Mouse (Mus musculus) cerebellum, adult 18-20 months (tissue): Measurements from ENCODE around the gene Psmc3ip.
"Not testable (repeated sequence)": the region's sequence is repeated elsewhere in the genome, so short reads cannot be mapped to it uniquely, and the experiment has no call there.

ENCODE experiments used
- DNase-seq, 2 experiments: peaks; one replicate each; pipeline ENCODE4 v3.0.0; 2021

Gene Psmc3ip

DNA sequence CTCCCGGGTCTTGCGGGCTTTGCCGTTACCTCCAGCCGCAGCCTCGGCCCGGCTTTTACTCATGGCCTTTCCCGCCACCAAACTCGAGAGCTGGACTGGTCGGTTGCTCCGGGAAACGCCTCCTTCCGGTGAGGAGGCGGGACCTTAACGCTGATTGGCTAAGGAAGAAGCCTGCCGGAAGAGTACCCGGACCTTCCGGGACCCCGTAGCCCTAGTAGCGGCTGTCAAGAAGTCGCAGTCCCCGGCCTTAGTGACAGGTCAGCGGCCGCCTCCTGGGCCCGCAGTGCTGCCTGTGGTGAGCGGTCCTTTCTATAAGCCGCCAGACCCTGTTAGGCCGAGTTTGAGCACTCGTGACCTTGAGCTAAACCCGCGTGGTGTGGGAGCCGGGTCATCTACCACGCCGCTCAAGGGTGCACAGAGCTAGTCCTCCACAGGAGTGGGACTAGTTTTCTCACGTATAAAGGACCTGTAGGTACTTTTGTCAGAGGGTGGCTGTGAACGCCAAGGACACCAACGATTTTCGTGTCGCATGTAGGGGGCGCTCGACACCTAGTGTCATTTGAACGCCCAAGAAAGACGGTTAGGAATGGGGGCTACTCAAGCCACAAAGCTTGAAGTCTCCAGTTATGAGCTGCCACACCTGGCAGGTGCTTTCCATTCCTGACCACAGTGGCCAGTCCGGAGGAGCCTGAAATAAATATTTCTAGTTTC lies at the start of gene Psmc3ip:
TSS of gene Psmc3ip (minus strand) at position 123 of the 711 bp plus-strand sequence.
- DNase-seq: peak; percentile 95 to 96

DNA sequence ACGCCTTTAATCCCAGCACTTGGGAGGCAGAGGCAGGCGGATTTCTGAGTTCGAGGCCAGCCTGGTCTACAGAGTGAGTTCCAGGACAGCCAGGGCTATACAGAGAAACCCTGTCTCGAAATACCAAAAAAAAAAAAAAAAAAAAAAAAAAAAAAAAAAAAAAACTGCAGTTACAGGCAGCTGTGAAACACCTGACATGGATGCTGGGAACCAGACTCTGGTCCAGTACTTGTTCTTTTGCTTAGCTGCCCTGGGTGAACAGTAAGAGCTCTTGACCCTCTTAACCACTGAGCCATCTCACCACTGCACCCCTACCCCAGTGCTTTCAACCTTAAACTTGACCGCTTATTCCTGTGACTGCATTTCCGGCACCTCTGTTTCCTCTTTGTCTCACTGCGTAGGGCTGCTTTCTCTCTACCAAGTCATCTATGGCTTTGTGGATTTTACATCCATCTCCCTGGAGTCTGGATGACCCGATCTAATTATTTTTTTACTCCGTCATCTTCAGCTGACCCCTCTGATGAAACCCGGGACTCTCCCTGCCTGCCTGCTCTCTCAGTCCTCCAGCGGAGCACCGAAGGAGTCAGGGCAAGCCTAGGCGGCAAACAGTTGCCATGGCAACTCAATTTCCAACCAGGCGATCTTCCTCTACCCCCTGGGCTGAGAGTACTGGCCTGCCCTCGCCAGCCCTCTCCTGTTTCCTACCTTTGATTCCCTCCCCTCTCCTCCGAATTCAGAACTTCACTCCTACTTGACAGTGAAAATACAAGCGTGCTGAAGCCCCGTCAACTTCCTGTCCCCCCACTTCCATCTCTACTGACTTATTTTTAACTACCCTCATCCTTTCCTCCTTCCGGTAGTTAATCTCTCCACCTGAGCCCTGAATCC lies 48.3 kb upstream of the Psmc3ip start:
- DNase-seq: peak; percentile 55 to 68

DNA sequence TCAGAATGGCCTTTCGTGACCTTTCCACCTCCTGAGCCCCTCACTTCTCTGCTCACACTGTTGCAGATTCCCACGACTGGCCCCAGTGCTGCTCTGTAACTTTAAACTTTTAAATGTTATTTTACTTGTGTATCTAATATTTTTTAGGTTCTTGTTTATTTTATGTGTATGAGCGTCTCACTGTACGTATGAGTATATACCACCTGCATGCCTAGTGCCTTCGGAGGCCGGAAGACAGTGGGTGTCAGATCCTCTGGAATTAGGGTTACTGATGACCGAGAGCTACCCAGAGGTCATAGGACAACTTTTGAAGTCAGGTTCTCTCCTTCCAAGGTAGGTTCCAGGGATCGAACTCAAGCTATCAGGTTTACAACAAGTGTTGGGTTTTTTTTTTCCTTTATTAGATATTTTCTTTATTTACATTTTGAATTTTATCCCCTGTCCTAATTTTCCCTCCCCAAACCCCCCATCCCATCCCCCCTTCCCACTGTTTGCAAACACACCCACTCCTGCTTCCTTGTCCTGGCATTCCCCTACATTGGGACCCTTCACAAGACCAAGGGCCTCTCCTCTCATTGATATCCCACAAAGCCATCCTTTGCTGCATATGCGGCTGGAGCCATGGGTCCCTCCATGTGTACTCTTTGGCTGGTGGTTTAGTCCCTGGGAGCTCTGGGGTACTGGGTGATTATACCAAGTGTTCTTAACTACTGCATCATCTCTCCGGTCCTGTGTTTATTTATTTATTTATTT lies 47.2 kb upstream of the Psmc3ip start:
- no peak for DNase-seq

DNA sequence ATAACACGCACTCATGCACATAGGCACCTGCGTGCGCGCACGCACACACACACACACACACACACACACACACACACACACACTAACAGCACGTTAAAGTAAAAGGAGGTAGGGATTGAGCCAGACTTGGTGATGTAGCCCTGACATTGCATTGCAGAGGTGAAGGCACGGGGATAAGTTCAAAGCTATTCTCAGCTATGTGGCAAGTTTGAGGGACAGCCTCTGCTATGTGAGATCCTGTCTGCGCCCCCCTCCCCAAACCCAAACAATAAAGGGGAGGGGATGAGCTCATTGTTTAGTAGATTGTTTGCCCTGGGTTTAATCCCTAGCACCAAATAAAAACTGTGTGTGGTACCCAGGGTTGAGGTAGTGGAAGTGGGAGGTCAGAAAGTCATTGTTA lies 45.9 kb upstream of the Psmc3ip start:
- DNase-seq: no peak

DNA sequence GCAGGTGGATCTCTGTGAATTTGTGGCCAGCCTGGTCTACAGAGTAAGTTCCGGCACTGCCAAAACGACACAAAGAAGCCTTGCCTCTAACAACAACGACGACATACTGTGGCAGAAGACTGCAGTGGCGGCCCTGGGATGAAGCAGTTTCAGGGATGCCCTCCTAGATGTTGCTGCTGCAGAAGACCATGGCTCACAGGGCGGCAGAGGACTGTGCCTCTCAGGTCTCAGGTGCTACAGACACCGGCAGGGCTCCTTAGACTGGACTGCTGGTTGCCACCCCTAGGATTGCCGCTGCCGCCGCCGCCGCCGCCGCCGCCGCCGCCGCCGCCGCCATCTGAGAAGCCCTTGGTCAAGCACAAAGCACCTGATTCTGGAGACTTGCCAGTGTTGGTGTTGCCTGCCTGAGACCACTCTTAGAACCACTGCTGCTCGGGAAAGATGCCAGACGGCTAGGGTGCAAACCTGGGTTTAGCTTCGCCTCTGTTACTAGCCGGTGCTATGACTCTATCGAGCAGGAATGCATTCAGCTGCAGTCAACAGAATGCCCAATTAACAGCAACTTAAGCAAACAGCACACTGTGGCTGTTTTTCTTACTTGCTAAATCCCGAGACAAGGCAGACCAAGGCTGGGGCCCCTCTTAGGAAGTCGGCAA lies 45.1 kb upstream of the Psmc3ip start:
- DNase-seq: peak in 1 of 2 experiments; percentile 45

DNA sequence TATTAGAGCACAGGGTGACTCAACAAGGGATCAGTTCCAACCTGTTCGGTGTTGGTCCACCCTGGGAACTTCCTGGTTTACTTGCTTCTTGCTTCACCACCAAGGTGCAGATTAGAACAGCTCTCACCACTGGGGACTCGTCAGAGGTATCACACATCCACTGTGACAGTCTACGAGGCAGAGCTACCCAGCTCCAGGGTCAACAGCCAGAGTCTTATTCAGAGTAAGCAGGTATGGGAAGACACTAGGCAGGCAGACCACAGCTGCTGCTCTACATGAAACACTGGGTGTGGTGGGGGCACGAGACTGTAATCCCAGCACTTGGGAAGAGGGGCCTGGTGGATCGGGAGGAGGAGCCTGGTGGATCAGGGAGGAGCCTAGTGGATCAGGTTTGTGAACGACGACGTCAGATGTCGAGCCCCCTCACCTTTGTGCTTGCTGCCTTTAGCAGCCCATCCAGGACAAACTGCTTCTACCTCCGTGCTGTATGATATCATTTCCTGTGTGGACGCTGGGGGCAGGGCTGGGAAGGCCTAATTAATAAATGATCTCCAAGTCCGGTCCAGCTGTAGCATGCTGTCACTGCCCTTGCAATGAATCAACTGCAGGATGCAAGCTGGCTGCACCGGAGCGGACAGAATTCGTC lies 43.4 kb upstream of the Psmc3ip start:
- DNase-seq: no peak

DNA sequence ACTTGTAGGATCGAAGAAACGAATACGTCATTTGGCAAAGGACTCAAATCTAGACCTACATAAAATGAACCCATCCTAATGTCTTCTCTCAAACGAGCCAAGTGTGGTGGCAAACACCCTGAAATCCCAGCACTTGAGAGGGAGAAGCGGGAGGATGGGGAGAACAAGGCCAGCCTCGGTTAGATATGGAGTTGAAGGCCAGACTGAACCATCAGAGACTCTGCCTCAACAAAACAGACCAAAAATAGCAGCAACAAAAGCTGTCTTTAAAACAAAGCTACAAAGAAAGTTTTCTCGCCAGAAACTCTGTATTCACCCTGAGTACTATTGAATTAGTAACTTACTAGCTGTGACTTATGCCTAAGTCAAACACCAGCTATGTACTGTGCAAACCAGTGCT lies 41.8 kb upstream of the Psmc3ip start:
- no peak for DNase-seq

DNA sequence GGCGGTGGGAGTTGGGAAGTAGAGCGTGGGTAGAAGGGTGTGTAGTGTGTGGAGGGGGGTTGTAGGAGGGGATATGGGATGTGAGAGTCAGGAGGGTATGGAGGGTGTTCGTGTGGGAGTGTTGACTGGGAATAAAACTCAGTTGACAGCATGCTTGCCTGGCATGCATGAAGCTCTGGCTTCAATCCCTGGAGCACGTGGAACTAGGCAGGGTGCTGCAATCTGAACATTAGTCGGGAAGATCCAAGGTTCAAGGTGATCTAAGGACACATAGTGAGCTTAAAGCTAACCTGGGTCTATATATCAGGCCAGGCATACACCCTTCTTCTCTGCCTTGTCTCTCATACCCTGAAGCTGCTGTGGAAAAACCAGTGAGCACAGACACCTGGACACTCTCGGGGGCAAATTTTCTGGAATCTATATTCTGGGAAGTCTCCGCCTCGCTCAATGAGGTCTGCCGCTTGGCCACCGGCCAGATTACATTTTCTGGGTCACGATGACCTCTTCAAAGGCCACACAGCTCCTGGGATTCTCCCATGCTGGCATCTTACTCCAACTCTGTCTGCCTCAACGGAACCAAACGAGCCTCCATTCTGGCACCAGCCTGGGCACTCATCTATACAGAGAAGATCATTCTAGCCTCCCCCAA lies 39.1 kb upstream of the Psmc3ip start:
- DNase-seq: peak in 1 of 2 experiments; percentile 37

DNA sequence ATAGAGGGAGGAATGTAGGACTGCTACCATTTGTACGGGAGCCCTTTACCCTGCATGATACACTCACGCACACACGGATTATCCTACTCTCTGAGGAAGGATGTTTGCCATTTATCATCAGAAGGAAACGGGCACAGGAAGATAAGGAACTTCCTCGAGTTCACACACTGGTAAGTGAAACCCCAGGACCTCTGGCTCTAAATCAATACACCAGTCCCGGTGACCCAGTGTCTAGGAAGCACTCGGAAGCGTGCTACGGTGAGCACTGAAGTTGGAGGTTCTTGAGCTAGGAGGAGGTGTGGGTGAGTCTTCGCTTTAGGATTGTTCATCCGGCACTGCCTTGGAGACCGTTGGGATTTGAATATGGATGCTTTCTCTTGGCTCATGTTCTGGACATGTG lies 37.8 kb upstream of the Psmc3ip start:
- DNase-seq: no peak

DNA sequence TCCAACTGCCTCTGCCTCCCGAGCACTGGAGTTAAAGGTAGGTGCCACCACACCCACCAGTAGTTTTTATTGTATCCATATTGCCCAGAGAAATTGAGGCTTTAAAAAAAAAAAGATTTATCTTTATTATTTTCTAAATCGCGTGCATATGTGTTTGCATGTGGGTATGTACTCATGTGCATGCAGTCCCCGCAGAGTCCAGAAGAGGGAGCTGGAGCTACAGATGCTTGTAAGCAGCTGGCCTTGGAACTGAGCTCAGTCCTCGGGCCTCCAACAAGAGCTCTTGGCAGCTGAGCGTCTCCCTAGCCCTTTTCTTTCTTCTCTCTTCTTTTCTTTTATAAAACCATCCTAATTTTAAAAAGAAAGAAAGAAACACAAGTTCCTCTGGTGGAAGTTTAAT lies 36.5 kb upstream of the Psmc3ip start:
- DNase-seq: no peak

DNA sequence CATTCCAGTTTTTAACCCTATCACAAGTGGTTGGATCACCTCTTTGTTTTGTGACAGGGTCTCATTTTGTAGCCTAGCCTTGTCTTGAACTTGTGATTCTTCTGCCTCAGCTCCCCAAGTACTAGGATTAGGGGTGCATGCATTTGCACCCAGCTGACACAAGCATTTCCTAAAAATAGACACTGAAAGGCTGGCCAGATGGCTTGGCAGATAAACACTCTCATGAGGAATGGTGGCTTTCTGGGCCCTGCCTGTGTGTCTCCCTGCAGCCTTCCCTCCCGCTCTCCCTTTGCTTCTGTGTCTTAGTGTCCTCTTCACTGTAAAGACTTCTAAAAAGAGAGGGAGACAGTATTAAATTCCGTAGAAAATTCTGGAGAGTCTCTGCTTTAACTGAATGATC lies 36.0 kb upstream of the Psmc3ip start:
- DNase-seq: peak; percentile 69 to 78

DNA sequence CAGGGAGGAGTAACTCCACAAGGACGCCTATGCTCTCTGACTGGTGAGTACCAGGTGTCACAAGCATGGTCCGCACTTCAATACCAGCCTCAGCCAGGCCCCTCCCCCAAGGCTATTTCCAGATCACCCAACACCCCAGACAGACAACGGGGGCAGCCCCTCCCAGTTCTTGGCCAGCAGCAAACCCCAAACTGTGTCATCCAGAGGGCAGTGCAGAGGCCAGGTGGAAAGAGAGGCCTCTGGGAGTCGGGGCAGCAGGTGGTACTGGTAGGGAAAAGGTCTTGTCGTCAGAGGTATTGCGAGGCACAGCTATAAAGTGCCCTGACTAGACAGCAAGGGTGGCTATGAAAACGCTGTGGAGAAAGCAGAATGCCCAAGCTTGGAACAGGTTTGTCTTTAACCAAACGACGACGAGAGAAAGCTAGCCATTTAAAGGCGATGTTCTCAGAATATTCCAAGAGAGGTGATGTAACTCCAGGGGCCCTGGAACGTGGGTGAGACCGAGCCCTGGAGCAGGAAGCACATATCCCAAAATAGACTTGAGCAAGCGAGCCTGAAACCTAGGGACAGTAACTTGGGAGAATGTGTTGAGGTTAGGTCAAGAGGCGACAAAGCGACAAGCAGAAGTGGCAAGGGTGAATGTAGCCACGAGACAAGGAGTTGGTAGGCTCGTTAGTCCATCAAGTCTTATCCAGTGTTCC lies 35.0 kb upstream of the Psmc3ip start:
- peak; percentile 45 to 49 for DNase-seq

DNA sequence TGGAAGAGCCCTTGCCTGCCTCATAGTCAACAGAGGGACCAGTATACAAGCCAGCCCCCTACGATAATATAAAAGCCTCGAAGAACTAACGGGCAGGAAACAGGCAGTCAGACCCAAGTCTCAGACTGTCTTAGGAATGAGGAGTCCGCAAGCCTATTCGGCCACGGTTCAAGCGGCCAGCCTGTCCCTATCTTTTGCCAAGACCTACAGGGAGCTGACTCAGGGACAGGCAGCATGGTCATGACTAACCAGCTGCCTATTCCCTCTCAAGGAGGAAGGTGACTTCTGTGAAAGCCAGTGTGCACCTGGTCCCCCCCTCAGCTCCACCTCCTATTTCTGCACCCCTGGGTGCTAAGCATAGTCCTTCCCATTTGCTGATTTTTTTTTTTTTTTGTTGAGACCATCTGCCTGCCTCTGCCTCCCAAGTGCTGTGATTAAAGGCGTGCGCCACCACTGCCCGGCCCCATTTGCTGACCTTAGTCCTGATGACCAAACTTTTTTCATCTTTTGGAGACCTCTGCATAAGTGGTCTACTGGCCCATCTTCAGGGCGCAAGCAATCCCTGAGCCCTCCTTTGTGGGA lies 33.9 kb upstream of the Psmc3ip start:
- DNase-seq: peak; percentile 80 to 91

DNA sequence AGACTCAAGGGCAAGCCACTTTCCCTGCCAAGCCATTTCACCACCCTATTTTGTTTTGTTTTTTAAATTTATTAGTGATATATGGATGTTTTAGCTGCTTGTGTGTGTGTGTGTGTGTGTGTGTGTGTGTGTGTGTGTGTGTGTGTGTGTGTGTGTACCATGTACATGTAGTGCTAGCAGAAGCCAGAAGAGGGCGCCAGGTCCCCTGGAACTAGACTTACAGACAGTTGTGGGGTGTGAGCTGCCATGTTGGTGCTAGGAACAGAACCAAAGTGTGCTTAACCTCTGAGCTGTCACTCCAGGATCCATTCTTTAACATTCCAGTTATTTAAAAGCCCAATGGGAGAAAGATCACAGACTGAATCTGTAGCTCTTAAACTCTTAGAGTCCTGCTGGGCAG lies 31.8 kb upstream of the Psmc3ip start:
- peak in 1 of 2 experiments; percentile 38 for DNase-seq

DNA sequence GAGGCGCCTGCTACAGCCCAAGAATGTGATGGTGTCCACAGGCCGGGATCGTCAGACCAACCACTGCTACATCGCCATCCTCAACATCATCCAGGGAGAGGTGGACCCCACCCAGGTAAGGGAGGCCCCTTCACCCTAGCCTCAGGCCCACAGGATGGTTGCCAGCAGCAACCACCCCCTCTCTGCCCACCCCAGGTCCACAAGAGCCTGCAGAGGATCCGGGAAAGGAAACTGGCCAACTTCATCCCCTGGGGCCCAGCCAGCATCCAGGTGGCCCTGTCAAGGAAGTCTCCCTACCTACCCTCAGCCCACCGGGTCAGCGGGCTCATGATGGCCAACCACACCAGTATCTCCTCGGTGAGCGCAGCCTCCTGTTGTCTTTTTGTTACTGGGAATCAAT lies 29.8 kb upstream of the Psmc3ip start:
- DNase-seq: not testable (repeated sequence)

DNA sequence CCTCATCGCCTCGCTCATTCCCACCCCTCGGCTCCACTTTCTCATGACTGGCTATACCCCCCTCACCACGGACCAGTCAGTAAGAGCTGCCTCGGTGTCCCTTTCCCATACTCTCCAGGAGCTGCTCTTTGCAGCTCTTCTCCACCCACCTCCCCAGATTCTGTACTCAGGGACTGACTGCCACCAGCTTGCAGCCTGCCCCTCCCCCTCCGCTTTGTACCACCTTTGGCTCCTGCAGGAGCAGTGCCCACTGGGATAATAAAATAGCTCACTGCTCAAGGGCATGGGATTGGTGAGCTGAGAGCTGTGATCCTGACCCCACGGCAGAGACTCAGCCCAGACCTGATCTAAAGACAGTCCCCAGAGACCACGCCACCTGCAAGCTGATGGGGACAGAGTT lies 29.3 kb upstream of the Psmc3ip start:
- not testable (repeated sequence) for DNase-seq

DNA sequence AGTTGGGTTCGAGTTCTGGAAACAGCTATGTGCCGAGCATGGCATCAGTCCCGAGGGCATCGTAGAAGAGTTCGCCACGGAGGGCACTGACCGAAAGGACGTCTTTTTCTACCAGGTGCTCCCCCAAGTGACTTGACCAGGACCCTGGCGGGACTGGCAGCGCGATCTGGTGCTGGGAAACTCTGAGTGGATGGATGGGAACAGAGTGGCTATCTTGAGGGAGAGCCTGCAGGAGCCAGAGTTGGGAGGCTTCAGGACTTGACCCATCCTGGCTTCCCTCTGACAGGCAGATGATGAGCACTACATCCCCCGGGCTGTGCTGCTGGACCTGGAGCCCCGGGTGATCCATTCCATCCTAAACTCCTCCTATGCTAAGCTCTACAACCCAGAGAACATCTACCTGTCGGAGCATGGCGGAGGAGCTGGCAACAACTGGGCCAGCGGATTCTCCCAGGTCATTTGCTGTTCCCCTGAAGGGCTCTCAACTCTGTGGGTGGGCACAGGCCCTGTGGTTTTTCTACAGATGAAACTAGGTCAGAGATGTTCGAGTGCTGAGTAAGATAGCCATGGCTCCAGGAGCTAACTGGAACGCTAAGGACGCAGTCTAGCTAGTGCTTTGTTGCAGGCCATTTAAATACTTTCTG lies 25.4 kb upstream of the Psmc3ip start:
- DNase-seq: peak in 1 of 2 experiments; percentile 31

DNA sequence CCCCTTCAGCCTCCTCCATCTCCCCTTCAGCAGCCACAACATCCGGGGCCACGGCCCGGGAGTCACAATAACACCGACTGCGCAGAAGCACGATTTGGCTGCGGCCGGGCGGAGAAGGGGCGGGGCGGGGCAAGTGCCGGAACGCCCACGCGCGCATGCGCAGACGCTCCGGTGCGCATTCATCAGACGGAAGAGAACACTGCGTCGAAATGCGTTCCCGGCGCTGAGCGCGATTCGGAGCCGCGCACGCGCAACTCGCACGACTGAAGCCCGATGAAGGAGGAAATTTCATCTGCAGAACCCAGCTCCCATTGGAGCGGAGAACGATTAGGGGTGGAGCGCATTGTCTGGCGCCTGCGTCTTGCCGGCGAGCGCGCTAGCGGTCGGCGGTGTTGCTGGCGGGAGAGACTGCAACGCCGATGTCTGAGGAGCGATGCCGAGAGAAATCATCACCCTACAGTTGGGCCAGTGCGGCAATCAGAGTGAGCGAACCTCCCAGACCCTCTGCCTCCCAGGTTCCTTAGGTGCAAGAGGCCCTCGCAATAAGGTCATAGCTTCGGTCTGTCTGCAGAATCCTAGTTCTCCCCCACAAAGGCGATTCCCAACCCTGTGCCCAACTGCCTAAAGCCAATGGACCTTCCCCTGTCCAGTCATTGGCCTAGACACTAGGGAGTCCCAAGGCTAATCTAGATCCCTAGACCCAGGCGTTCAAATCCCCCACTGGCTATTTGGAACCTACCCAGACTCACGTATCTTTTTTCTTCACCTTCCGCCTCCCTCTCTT lies 24.7 kb upstream of the Psmc3ip start, which contains the start of the genes Retreg3 and Tubg1:
TSS of gene Retreg3 (minus strand) at position 133 of the 784 bp plus-strand sequence.
TSS of gene Tubg1 (plus strand) at position 178 of the 784 bp plus-strand sequence.
- peak; percentile 97 to 100 for DNase-seq
